Mouse (Mus musculus): Measurements from ENCODE around the gene Cln5. TPM values are rescaled to one million over a fixed set of nuclear protein-coding genes. Genes with fewer than 3 reads are reported as not detected.

Cln5 gene
- polyA plus RNA-seq, 2 experiments = 20.6 to 34.2 TPM

DNA sequence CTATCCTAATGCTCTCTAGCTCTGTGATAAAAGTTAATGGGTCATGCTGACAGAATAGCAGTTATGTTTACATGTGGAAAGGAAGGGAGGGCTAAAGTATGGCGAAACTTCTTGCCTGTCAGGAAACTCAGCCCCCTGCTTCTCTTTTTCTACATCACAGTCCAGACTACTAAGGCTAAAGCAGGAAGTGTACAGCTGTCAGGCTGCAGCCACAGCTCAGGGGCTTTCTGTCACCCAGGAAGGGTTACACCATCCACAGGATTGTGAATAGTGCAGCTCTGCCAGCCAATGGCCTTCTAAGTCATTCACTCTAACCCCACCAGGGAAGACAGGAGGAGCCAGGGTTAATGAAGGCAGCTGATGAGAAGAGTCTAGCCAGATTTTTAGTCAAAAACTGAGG is 11.0 kb upstream of the Cln5 start:
- no peaks in the 10 kb centered on the region for H3K36me3 ChIP-seq (ENCODE audit: control insufficient read depth, insufficient read depth, low read length)
- H3K9ac ChIP-seq (ENCODE audit: low read depth, low read length, severe bottlenecking) = no peak overlapping the region
- ATAC-seq (ENCODE audit: low FRiP score, low read depth) = no peak
- WGBS = 75% methylated on average over 1 of the region's 1 CpGs
- no peak for DNase-seq (ENCODE audit: low spot score)
- no peak overlapping the region for H3K4me2 ChIP-seq (replicated peaks; ENCODE audit: low read depth, low read length, severe bottlenecking)
- H3K4me1 ChIP-seq (ENCODE audit: control insufficient read depth, insufficient read depth, low read length) = no peaks in the 10 kb centered on the region
- TF ChIP-seq POLR2A (IDR thresholded peaks at IDR 0.05; ENCODE audit: borderline replicate concordance, extremely low read depth, insufficient read depth, insufficient read length) = no peak
- no peak overlapping the region for H3K27ac ChIP-seq (replicated peaks; ENCODE audit: low read depth, low read length)
- no peaks in the 10 kb centered on the region for H3K27me3 ChIP-seq (ENCODE audit: control insufficient read depth, insufficient read depth, low read length)
- H3K9me3 ChIP-seq (ENCODE audit: control insufficient read depth, low read length) = no peaks in the 10 kb centered on the region
- H3K4me3 ChIP-seq (replicated peaks; ENCODE audit: low read length) = no peak overlapping the region

DNA sequence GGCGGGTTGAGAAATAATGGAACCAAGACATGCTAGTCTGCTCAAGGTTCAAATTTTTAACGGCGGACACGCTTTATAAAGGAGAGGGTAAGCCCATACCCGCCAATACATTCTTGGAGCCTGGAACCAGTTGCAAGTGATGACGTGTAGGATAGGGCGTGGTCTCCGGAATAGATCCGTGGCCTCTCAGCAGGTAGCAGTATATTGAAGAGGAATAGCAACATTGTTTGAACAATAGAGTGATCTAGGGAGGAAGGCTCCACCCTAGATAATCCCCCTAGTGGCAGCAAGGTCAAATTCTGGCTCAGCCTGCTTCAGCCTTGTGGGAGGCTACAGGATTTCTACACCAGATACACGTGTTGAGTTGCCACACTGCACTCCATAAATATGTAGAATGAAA is 10.5 kb upstream of the Cln5 start:
- Histone ChIP-seq H3K27ac (replicated peaks; ENCODE audit: low read depth, low read length) (no peak overlapping the region), H3K36me3 (ENCODE audit: control insufficient read depth, insufficient read depth, low read length) (no peaks in the 10 kb centered on the region), H3K4me2 (replicated peaks; ENCODE audit: low read depth, low read length, severe bottlenecking) (no peak overlapping the region), H3K4me1 (ENCODE audit: control insufficient read depth, insufficient read depth, low read length) (no peaks in the 10 kb centered on the region), H3K9me3 (ENCODE audit: control insufficient read depth, low read length) (no peaks in the 10 kb centered on the region), H3K9ac (ENCODE audit: low read depth, low read length, severe bottlenecking) (no peak overlapping the region), H3K27me3 (ENCODE audit: control insufficient read depth, insufficient read depth, low read length) (no peaks in the 10 kb centered on the region), H3K4me3 (replicated peaks; ENCODE audit: low read length) (no peak overlapping the region)
- WGBS = 89% methylated on average over 10 of the region's 10 CpGs
- DNase-seq (ENCODE audit: low spot score) (no peak), ATAC-seq (ENCODE audit: low FRiP score, low read depth) (no peak)
- TF ChIP-seq POLR2A (IDR thresholded peaks at IDR 0.05; ENCODE audit: borderline replicate concordance, extremely low read depth, insufficient read depth, insufficient read length) = no peak

DNA sequence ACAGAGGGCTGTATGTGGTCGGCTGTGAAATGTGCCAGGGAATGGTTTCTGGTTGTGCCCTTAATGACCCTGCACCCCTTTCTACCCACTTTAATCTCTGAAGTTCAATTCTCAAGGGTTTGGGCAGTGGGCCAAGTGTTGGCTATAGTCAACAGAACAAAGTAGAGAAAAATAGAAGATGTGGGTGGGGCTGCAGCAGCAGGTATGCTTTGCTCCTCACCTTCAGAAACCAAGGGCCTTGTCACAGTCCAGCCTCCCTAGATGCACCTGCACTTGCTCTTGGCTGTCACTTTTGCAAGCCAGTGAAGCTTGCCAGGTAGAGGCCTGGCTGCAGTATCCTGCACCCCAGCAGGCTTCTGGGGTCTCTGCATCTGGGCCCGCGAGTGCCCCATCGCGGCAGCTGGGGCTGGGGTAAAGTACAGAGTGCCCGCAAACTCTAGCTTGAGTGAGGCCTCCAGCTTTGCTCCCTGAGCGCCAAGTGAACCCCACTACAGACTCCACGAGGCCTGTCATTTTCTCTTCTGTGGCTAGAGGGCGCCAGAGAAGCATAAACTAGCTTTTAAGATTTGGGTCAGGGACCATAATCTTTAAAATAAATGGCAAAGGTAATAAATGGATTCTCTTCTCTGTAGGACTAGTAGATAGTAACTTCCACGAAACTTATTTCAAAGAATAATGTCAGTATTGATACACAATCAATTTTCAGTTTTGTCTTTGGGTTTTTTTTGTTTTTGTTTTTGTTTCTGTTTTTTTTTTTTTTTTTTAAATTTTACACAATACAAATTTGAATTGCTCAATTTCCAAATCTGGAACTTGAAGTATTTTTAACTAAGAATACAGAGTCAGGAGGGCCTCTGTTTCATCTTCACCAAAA is 4.5 kb upstream of the Cln5 start:
- WGBS = 15% methylated on average over 10 of the region's 10 CpGs
- DNase-seq (ENCODE audit: low spot score) = peak; percentile 78
- H3K4me2 ChIP-seq (replicated peaks; ENCODE audit: low read depth, low read length, severe bottlenecking) = no peak overlapping the region

DNA sequence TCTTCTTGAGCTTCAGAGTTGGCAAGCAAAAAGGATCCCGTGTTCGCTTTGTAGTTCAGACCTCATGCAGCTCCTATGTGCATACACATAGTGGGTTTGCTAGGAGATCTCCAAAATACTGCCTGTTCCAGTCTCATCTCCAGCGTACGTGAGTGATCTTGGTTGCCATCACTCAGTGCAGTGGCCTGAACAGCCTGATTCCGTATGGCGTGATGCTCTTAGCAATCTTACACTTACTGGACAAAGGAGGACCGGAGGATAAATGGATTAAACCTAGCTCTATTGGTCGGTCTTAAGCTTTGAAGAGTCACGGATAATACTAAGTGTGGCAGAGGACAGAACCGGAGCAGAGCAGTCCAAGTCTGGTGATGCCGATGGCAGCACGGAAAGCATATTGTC is 552 bp upstream of the Cln5 start:
- H3K4me1 ChIP-seq (ENCODE audit: control insufficient read depth, insufficient read depth, low read length) = no peaks in the 10 kb centered on the region
- TF ChIP-seq POLR2A (IDR thresholded peaks at IDR 0.05; ENCODE audit: borderline replicate concordance, extremely low read depth, insufficient read depth, insufficient read length) = no peak
- peak overlapping the region; percentile 83 for H3K9ac ChIP-seq (ENCODE audit: low read depth, low read length, severe bottlenecking)
- H3K36me3 ChIP-seq (ENCODE audit: control insufficient read depth, insufficient read depth, low read length) = peaks cover 14% of the 10 kb centered on the region
- H3K9me3 ChIP-seq (ENCODE audit: control insufficient read depth, low read length) = no peaks in the 10 kb centered on the region
- DNase-seq (ENCODE audit: low spot score) (no peak), ATAC-seq (ENCODE audit: low FRiP score, low read depth) (no peak; the same call in 1 of the 2 replicates)
- no peaks in the 10 kb centered on the region for H3K27me3 ChIP-seq (ENCODE audit: control insufficient read depth, insufficient read depth, low read length)
- peak overlapping the region; percentile 76 for H3K4me2 ChIP-seq (replicated peaks; ENCODE audit: low read depth, low read length, severe bottlenecking)
- 0 out of 2 replicates have a peak overlapping the region, but pooled peaks have one; percentile 83 for H3K27ac ChIP-seq (replicated peaks; ENCODE audit: low read depth, low read length)
- H3K4me3 ChIP-seq (replicated peaks; ENCODE audit: low read length) = peak overlapping the region; percentile 72
- WGBS = 20% methylated on average over 12 of the region's 12 CpGs

More for the DNA sequence above, 4.5 kb upstream of the Cln5 start:
- Histone ChIP-seq H3K36me3 (ENCODE audit: control insufficient read depth, insufficient read depth, low read length) (no peaks in the 10 kb centered on the region), H3K27me3 (ENCODE audit: control insufficient read depth, insufficient read depth, low read length) (no peaks in the 10 kb centered on the region), H3K27ac (replicated peaks; ENCODE audit: low read depth, low read length) (no peak overlapping the region), H3K4me3 (replicated peaks; ENCODE audit: low read length) (no peak overlapping the region), H3K4me1 (ENCODE audit: control insufficient read depth, insufficient read depth, low read length) (no peaks in the 10 kb centered on the region), H3K9ac (ENCODE audit: low read depth, low read length, severe bottlenecking) (no peak overlapping the region), H3K9me3 (ENCODE audit: control insufficient read depth, low read length) (no peaks in the 10 kb centered on the region)
- TF ChIP-seq POLR2A (IDR thresholded peaks at IDR 0.05; ENCODE audit: borderline replicate concordance, extremely low read depth, insufficient read depth, insufficient read length) = no peak
- ATAC-seq (ENCODE audit: low FRiP score, low read depth) = no peak

DNA sequence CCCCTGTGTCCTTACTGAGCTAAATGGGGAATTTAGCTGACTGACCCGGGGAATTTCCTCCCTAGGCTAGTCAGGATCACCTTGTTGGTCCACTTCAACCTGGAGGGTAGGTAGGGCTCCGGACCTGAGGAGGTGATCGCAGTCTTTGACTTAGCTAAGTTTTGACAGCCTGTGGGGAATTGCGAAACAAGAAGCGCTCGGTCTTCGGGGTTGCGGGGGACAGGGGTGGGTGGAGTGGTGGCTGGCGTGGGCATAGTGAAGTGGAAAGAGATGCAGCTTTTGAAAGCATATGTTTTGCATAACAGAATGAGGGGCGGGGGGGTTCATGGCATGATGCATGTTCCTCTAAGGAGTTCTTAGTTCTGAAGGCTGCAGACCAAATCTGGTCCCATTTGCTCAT is 774 bp downstream of the Cln5 start:
- DNase-seq (ENCODE audit: low spot score) (no peak), ATAC-seq (ENCODE audit: low FRiP score, low read depth) (no peak)
- Histone ChIP-seq H3K4me3 (replicated peaks; ENCODE audit: low read length) (peak overlapping the region; percentile 72), H3K4me1 (ENCODE audit: control insufficient read depth, insufficient read depth, low read length) (no peaks in the 10 kb centered on the region), H3K36me3 (ENCODE audit: control insufficient read depth, insufficient read depth, low read length) (peaks cover 19% of the 10 kb centered on the region), H3K9ac (ENCODE audit: low read depth, low read length, severe bottlenecking) (peak overlapping the region; percentile 83), H3K9me3 (ENCODE audit: control insufficient read depth, low read length) (no peaks in the 10 kb centered on the region), H3K27ac (replicated peaks; ENCODE audit: low read depth, low read length) (no peak overlapping the region), H3K27me3 (ENCODE audit: control insufficient read depth, insufficient read depth, low read length) (no peaks in the 10 kb centered on the region), H3K4me2 (replicated peaks; ENCODE audit: low read depth, low read length, severe bottlenecking) (peak overlapping the region; percentile 76)
- WGBS = 2% methylated on average over 10 of the region's 10 CpGs
- TF ChIP-seq POLR2A (IDR thresholded peaks at IDR 0.05; ENCODE audit: borderline replicate concordance, extremely low read depth, insufficient read depth, insufficient read length) = no peak

Data from limb, embryonic 14.5 days (tissue).